Mouse (Mus musculus) B cell, adult (primary cell): ENCODE measurements around the gene Ifna15. TPM values are rescaled to one million over a fixed set of nuclear protein-coding genes. Genes with fewer than 3 reads are reported as not detected.

Source experiments
- total RNA-seq: library from RNA; stranded (reverse); gene quantifications from 4 replicates; pipeline ENCODE4 v1.2.4, GENCODE M21; 2023; ENCODE audit not compliant: inconsistent age

The Ifna15 gene
- not detected in 4 replicates for total RNA-seq

GRCm38 (mm10) chr4:88558145-88558544 is at the start of gene Ifna15:
Ifna15 (minus strand) TSS chr4:88558245.

GRCm38 (mm10) chr4:88603276-88603675 is 45.2 kb upstream of the Ifna15 start, which contains the start of gene Ifna12:
Ifna12 (minus strand) TSS chr4:88603376.

DNA sequence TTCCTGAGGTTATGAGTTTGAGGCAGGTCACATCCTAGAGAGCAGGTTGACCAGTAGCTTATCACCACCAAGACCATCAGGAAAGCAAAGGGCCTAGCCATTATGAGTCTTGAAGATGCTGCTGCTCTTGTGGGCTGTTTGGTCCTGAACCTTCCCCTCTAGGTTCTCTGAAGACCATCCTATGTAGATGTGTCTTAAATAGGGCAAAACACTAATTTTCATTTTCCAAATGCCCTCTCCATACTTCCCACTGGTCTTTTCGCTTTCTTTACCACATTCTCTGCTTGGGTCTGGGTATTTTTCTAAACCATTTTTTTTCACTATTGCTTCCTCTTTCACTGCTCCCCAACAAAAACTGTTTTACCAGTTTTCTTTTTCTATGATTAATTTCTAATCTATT is 34.2 kb upstream of the Ifna15 start, which contains the start of gene Ifna9:
Ifna9 (minus strand) TSS at position 101 of the 400 bp plus-strand sequence.

DNA sequence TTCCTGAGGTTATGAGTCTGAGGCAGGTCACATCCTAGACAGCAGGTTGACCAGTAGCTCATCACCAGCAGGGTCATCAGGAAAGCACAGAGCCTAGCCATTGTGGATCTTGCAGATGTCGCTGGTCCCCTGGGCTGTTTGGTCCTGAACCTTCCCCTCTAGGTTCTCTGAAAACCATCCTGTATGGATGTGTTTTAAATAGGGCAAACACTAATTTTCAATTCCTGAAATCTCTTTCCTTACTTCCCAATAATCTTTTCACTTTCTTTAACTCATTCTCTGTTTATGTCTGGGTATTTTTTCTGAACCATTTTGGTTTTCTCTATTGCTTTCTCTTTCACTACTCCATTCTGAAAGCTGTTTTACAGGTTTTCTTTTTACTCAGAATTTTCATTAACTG is 13.7 kb upstream of the Ifna15 start, which contains the start of gene Ifna14:
Ifna14 (minus strand) TSS at position 101 of the 400 bp plus-strand sequence.

GRCm38 (mm10) chr4:88522674-88523073 is 35.4 kb downstream of the Ifna15 start, which contains the start of gene Ifnb1:
Ifnb1 (minus strand) TSS chr4:88522774.

Other genes with a start within 250 kb of the Ifna15 start
- gene Hacd4, start 119.3 kb downstream of the Ifna15 start, total RNA-seq, result 0.15 to 0.54 TPM (median 0.26 TPM) in 4 replicates
- gene Ifnb1, start 35.5 kb downstream of the Ifna15 start, total RNA-seq, result not detected in 4 replicates
- gene Ifna14, start 13.6 kb upstream of the Ifna15 start, total RNA-seq, result not detected in 4 replicates
- gene Ifna9, start 34.1 kb upstream of the Ifna15 start, total RNA-seq, result not detected in 4 replicates
- gene Ifna12, start 45.1 kb upstream of the Ifna15 start, total RNA-seq, result not detected in 4 replicates
- gene C87499, start 76.2 kb upstream of the Ifna15 start, total RNA-seq, result not detected in 4 replicates
- not detected in 4 replicates for gene Ifna13, start 86.2 kb upstream of the Ifna15 start, total RNA-seq
- gene Ifna16, start 118.7 kb upstream of the Ifna15 start, total RNA-seq, result not detected in 4 replicates
- gene Ifna2, start 125.7 kb upstream of the Ifna15 start, total RNA-seq, result not detected in 4 replicates
- not detected in 4 replicates for gene Ifnab, start 133.1 kb upstream of the Ifna15 start, total RNA-seq
- gene Gm26566, start 163.6 kb upstream of the Ifna15 start, total RNA-seq, result not detected in 4 replicates
- gene Klhl9, start 164.2 kb upstream of the Ifna15 start, total RNA-seq, result 16.1 to 18.8 TPM (median 16.6 TPM) in 4 replicates
- gene Gm13271, start 196.6 kb upstream of the Ifna15 start, total RNA-seq, result not detected in 4 replicates
- gene Gm13283, start 201.9 kb upstream of the Ifna15 start, total RNA-seq, result not detected in 4 replicates
- not detected in 4 replicates for gene Gm13290, start 215.6 kb upstream of the Ifna15 start, total RNA-seq
- not detected in 4 replicates for gene Gm13289, start 218.7 kb upstream of the Ifna15 start, total RNA-seq
- not detected in 4 replicates for gene Gm13272, start 221.6 kb upstream of the Ifna15 start, total RNA-seq
- gene Ifnz, start 223.9 kb upstream of the Ifna15 start, total RNA-seq, result not detected in 4 replicates
- gene Gm13276, start 227.5 kb upstream of the Ifna15 start, total RNA-seq, result not detected in 4 replicates
- gene Gm13277, start 230.4 kb upstream of the Ifna15 start, total RNA-seq, result not detected in 4 replicates
- gene Gm13278, start 233.3 kb upstream of the Ifna15 start, total RNA-seq, result not detected in 4 replicates
- gene Gm13275, start 236.2 kb upstream of the Ifna15 start, total RNA-seq, result not detected in 4 replicates
- not detected in 4 replicates for gene Gm13279, start 239.2 kb upstream of the Ifna15 start, total RNA-seq
- 0.36 TPM in 1 of 4 replicates, not detected in the others for gene Gm13285, start 241.4 kb upstream of the Ifna15 start, total RNA-seq
- gene Gm13287, start 245.0 kb upstream of the Ifna15 start, total RNA-seq, result not detected in 4 replicates
- not detected in 4 replicates for gene Gm13288, start 247.3 kb upstream of the Ifna15 start, total RNA-seq